Mouse (Mus musculus) gastrocnemius, adult 18-20 months (tissue): ENCODE results near the gene Kcnk12. TPM values are rescaled to one million over a fixed set of nuclear protein-coding genes. Genes with fewer than 3 reads are reported as not detected.
A peak's percentile ranks its signal among the peaks of the same experiment; 100 is the strongest.

Experiments used
- DNase-seq: peaks from one replicate; pipeline ENCODE4 v3.0.0; 2021; ENCODE audit warnings: low spot score
- total RNA-seq, 2 experiments: library from RNA; stranded (reverse); gene quantifications; 2 replicates each; pipeline ENCODE4 v1.2.3; 2021

Gene Kcnk12
- total RNA-seq, 2 experiments from 2014 or later: not detected

GRCm38 (mm10) chr17:87785721-87786120 lies 12.1 kb downstream of the Kcnk12 start:
- no peak for DNase-seq

- no peak for DNase-seq
Observed at GRCm38 (mm10) chr17:87784911-87785310, 12.9 kb downstream of the Kcnk12 start.

GRCm38 (mm10) chr17:87784141-87784831 lies 13.5 kb downstream of the Kcnk12 start:
- no peak for DNase-seq

- no peak for DNase-seq
Observed at GRCm38 (mm10) chr17:87781244-87781643, 16.6 kb downstream of the Kcnk12 start.

GRCm38 (mm10) chr17:87780164-87780563 lies 17.6 kb downstream of the Kcnk12 start:
- DNase-seq: no peak

GRCm38 (mm10) chr17:87774982-87775381 lies 22.8 kb downstream of the Kcnk12 start:
- no peak for DNase-seq

GRCm38 (mm10) chr17:87773175-87773574 lies 24.6 kb downstream of the Kcnk12 start:
- DNase-seq: no peak

GRCm38 (mm10) chr17:87770766-87771165 lies 27.0 kb downstream of the Kcnk12 start:
- DNase-seq: no peak

GRCm38 (mm10) chr17:87766888-87767287 lies 30.9 kb downstream of the Kcnk12 start:
- no peak for DNase-seq

- DNase-seq: no peak
Observed at GRCm38 (mm10) chr17:87765031-87765430, 32.8 kb downstream of the Kcnk12 start.

- DNase-seq: no peak
Observed at GRCm38 (mm10) chr17:87763146-87763545, 34.6 kb downstream of the Kcnk12 start.

GRCm38 (mm10) chr17:87760315-87760714 lies 37.5 kb downstream of the Kcnk12 start:
- no peak for DNase-seq

GRCm38 (mm10) chr17:87745926-87746888 lies 51.6 kb downstream of the Kcnk12 start:
- peak; percentile 3 for DNase-seq

GRCm38 (mm10) chr17:87744985-87745925 lies 52.5 kb downstream of the Kcnk12 start:
- DNase-seq: no peak

- DNase-seq: no peak
Observed at GRCm38 (mm10) chr17:87739835-87740234, 58.0 kb downstream of the Kcnk12 start.

GRCm38 (mm10) chr17:87737144-87737543 lies 60.6 kb downstream of the Kcnk12 start:
- DNase-seq: no peak

GRCm38 (mm10) chr17:87734471-87734870 lies 63.3 kb downstream of the Kcnk12 start:
- no peak for DNase-seq

GRCm38 (mm10) chr17:87731962-87732361 lies 65.8 kb downstream of the Kcnk12 start:
- no peak for DNase-seq

- DNase-seq: no peak
Observed at GRCm38 (mm10) chr17:87726489-87727356, 71.1 kb downstream of the Kcnk12 start.

GRCm38 (mm10) chr17:87724727-87725126 lies 73.1 kb downstream of the Kcnk12 start:
- DNase-seq: no peak
